Mouse (Mus musculus): ENCODE results near the gene Tigd4. TPM values are rescaled to one million over a fixed set of nuclear protein-coding genes. Genes with fewer than 3 reads are reported as not detected.
"Not testable (repeated sequence)": the region's sequence is repeated elsewhere in the genome, so short reads cannot be mapped to it uniquely, and the experiment has no call there.

The Tigd4 gene
- not detected in 2 replicates for total RNA-seq (2017)

GRCm38 (mm10) chr3:84593274-84593673, at the start of gene Tigd4:
Gene Tigd4, plus strand, starts transcription at chr3:84593574.
- ATAC-seq (replicated peaks; ENCODE audit: low read depth, poor library complexity, severe bottlenecking): no peak

- peak; percentile 68 for ATAC-seq (replicated peaks; ENCODE audit: low read depth, poor library complexity, severe bottlenecking)
These were observed 46.2 kb upstream of the Tigd4 start for GRCm38 (mm10) chr3:84547177-84547576.

GRCm38 (mm10) chr3:84555780-84556179, 37.6 kb upstream of the Tigd4 start:
- ATAC-seq (replicated peaks; ENCODE audit: low read depth, poor library complexity, severe bottlenecking): no peak

GRCm38 (mm10) chr3:84558301-84558700, 35.1 kb upstream of the Tigd4 start:
- no peak for ATAC-seq (replicated peaks; ENCODE audit: low read depth, poor library complexity, severe bottlenecking)

GRCm38 (mm10) chr3:84562911-84563310, 30.5 kb upstream of the Tigd4 start:
- ATAC-seq (replicated peaks; ENCODE audit: low read depth, poor library complexity, severe bottlenecking): not testable (repeated sequence)

GRCm38 (mm10) chr3:84563415-84563814, 30.0 kb upstream of the Tigd4 start:
- no peak for ATAC-seq (replicated peaks; ENCODE audit: low read depth, poor library complexity, severe bottlenecking)

GRCm38 (mm10) chr3:84568540-84568939, 24.8 kb upstream of the Tigd4 start:
- ATAC-seq (replicated peaks; ENCODE audit: low read depth, poor library complexity, severe bottlenecking): no peak

- ATAC-seq (replicated peaks; ENCODE audit: low read depth, poor library complexity, severe bottlenecking): peak; percentile 52; the same call in 1 of the 2 replicates
These were observed 23.8 kb upstream of the Tigd4 start for GRCm38 (mm10) chr3:84569587-84569986.

- peak; percentile 45 for ATAC-seq (replicated peaks; ENCODE audit: low read depth, poor library complexity, severe bottlenecking)
These were observed 22.9 kb upstream of the Tigd4 start for GRCm38 (mm10) chr3:84570501-84570900.

- ATAC-seq (replicated peaks; ENCODE audit: low read depth, poor library complexity, severe bottlenecking): no peak
These were observed 12.7 kb upstream of the Tigd4 start for GRCm38 (mm10) chr3:84580716-84581115.

GRCm38 (mm10) chr3:84581696-84582022, 11.7 kb upstream of the Tigd4 start:
- ATAC-seq (replicated peaks; ENCODE audit: low read depth, poor library complexity, severe bottlenecking): no peak

GRCm38 (mm10) chr3:84582023-84582912, 11.1 kb upstream of the Tigd4 start, which contains the start of gene Arfip1:
Gene Arfip1, minus strand, starts transcription at chr3:84582625.
- ATAC-seq (replicated peaks; ENCODE audit: low read depth, poor library complexity, severe bottlenecking): peak; percentile 87

- ATAC-seq (replicated peaks; ENCODE audit: low read depth, poor library complexity, severe bottlenecking): no peak
These were observed 10.5 kb upstream of the Tigd4 start for GRCm38 (mm10) chr3:84582913-84583276.

- ATAC-seq (replicated peaks; ENCODE audit: low read depth, poor library complexity, severe bottlenecking): peak; percentile 61
These were observed 6.6 kb upstream of the Tigd4 start for GRCm38 (mm10) chr3:84586736-84587135.

- no peak for ATAC-seq (replicated peaks; ENCODE audit: low read depth, poor library complexity, severe bottlenecking)
These were observed 1.7 kb downstream of the Tigd4 start for GRCm38 (mm10) chr3:84594894-84595676.

GRCm38 (mm10) chr3:84595677-84596234, 2.4 kb downstream of the Tigd4 start:
- ATAC-seq (replicated peaks; ENCODE audit: low read depth, poor library complexity, severe bottlenecking): no peak

GRCm38 (mm10) chr3:84597996-84598734, 4.8 kb downstream of the Tigd4 start:
- peak; percentile 93 for ATAC-seq (replicated peaks; ENCODE audit: low read depth, poor library complexity, severe bottlenecking)

- no peak for ATAC-seq (replicated peaks; ENCODE audit: low read depth, poor library complexity, severe bottlenecking)
These were observed 5.4 kb downstream of the Tigd4 start for GRCm38 (mm10) chr3:84598756-84599155.

GRCm38 (mm10) chr3:84601870-84602495, 8.6 kb downstream of the Tigd4 start:
- ATAC-seq (replicated peaks; ENCODE audit: low read depth, poor library complexity, severe bottlenecking): no peak

GRCm38 (mm10) chr3:84602759-84603158, 9.4 kb downstream of the Tigd4 start:
- ATAC-seq (replicated peaks; ENCODE audit: low read depth, poor library complexity, severe bottlenecking): no peak
